Mouse (Mus musculus) left cerebral cortex, adult 9 months (tissue): ENCODE measurements around the gene Ccdc83.
"Not testable (repeated sequence)": the region's sequence is repeated elsewhere in the genome, so short reads cannot be mapped to it uniquely, and the experiment has no call there.

Source experiments
- DNase-seq, 2 experiments: peaks; one replicate each; pipeline ENCODE4 v3.0.0; 2022; ENCODE audit warnings: low spot score in 2 of 2

Gene Ccdc83

DNA sequence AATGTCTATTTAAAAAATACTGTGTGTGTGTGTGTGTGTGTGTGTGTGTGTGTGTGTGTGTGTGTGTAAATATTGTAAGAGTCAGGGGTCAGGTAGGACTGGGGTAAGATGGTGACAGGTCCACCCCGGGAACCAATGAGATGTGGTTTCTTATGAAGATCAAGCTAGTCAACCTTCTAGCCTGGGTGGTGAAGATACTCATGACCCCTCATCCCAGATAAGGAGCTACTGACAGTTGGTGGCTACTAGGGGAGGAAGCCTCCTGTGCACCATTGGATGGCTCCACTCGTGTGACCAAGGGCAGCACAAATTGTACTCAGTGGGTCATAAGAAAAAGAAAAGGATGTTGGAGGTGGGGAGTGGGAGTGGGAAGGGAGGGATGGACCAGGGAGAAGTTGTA, 5.7 kb downstream of the Ccdc83 start:
- no peak for DNase-seq

DNA sequence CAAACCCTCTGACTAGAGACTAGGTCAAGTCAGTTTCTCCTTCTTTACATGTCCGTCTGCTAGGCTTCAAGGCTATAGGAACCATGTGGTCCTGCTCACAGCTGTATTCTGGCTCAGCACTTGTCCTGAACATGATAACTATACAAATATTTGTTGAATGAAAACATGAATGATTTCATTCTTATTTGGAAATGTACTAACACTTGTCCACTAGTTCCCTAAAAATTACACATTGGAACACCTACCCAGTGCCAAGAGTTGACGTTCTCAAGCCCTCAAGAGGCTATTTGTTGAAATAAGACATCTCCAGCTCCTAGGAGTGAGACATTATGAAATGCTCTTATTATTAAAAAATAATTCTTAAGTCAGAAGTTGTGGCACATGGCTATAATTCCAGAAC, 6.9 kb downstream of the Ccdc83 start:
- DNase-seq: no peak

DNA sequence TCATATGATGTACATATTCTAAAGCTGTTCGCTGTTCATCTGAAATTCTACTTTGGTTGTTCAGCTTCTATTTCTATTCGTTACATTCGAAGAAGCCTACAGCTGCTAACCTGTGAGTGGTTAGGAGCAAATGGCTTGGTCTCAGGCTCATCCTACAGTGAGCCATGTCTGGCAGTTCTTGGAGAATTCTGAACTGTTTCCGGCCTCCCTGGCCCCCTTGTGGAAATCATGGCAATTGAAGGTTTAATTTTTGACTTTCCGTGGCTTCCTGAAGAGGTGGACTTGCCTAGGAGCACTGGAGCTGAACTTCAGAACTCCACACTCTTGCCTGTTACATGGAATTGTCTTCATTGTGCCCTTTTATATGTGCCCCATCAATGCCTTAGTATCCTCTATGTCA, 12.6 kb downstream of the Ccdc83 start:
- peak in 1 of 2 experiments; percentile 13 for DNase-seq

GRCm38 (mm10) chr7:90243643-90244042, 21.9 kb downstream of the Ccdc83 start:
- no peak for DNase-seq

GRCm38 (mm10) chr7:90243151-90243550, 22.4 kb downstream of the Ccdc83 start:
- no peak for DNase-seq

DNA sequence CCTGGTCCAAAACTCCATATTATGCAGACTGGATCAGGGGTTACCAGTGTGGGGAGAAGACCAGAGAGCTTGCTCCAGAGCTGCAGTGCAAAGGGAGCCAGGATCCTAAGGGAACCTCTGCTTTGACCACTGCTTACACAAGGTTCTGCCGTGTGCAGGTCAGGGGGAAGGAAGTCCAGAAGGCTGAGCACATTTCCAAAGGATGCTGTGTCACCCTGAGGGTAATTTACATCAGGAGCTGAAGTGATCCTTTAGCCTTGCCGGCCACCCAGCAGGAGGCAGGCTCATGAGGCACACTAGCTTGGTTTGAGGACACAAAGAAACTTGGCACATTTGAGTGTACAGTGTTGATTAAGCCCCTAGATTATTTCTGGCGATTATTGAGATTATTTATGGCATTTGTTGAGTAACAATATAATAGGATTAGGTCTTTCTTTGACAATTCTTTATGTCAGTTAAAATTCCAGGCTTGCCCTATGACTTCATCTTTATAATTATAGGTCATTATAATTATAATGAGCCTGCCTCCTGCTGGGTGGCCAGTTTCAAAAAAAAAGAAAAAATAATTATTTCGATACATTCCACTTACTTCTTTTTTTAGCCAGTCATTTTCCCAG, 29.2 kb downstream of the Ccdc83 start:
- DNase-seq: no peak

- no peak for DNase-seq
Measured at GRCm38 (mm10) chr7:90233921-90234320, 31.7 kb downstream of the Ccdc83 start.

- DNase-seq: peak; percentile 22 to 37
Measured at GRCm38 (mm10) chr7:90231431-90231830, 34.1 kb downstream of the Ccdc83 start.

DNA sequence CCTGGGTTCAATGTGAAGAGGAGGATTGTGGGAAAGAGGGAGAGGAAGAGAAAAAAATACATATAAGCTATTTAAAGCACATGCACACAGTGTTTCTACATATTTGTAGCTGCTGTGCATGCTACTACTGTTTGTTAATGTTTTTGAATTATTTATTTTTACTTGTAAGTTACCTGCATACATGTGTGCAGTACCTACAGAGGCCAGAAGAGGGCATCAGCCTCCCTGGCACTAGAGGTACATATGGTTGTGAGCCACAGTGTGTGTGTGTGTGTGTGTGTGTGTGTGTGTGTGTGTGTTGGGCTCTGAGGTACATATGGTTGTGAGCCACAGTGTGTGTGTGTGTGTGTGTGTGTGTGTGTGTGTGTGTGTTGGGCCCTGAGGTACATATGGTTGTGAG, 36.7 kb downstream of the Ccdc83 start:
- not testable (repeated sequence) for DNase-seq

DNA sequence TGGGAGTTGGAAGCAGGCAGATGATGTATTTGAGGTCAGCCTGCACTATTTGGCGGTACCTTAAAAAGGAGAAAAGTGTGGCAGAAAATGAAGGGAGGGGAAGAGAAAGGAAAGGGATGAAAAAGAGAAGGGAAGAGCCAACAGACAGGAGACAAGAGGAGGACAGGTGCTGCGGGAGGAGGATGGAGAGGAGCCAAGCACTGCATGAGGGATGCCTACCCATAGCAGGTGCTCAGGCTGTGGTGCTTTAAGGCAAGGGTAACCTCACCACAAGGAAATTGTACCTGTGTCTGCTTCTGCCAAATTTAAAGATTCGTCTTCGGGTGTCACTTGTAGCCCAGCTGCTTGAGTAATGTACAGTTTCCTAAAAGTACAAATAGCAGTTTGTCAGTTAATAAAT, 37.5 kb downstream of the Ccdc83 start:
- DNase-seq: no peak

DNA sequence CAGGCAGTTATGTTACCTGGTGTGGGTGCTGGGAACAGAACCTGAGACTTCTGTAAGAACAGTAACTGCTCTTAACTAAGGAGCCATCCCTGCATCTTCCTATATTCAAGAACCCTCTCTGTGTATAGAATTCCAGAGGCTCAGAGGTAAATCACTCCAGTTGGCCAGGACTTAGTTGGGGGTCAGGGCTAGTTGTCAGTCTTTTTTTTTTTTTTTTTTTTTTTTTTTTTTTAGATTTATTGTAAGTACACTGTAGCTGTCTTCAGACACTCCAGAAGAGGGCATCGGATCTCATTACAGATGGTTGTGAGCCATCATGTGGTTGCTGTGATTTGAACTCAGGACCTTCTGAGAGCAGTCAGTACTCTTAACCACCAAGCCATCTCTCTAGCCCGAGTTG, 44.1 kb downstream of the Ccdc83 start:
- no peak for DNase-seq

GRCm38 (mm10) chr7:90218122-90218521, 47.5 kb downstream of the Ccdc83 start:
- no peak for DNase-seq

GRCm38 (mm10) chr7:90216511-90216910, 49.1 kb downstream of the Ccdc83 start:
- DNase-seq: peak; percentile 39 to 45

DNA sequence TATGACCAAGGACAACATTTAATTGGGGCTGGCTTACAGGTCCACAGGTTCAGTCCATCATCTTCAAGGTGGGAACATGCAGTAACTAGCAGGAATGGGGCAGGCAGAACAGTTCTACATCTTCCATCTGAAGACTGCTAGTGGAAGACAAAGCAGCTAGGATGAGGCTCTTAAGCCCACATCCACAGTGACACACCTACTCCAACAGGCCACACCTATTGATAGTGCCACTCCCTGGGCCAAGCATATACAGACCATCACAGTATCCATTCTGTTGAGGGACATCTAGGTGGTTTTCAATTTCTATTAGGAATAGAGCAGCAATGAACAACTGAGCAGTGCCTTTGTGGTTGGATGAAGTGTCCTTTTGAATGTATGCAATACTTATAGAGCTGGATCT, 54.6 kb downstream of the Ccdc83 start:
- no peak for DNase-seq

- no peak for DNase-seq
Measured at GRCm38 (mm10) chr7:90210116-90210515, 55.5 kb downstream of the Ccdc83 start.

DNA sequence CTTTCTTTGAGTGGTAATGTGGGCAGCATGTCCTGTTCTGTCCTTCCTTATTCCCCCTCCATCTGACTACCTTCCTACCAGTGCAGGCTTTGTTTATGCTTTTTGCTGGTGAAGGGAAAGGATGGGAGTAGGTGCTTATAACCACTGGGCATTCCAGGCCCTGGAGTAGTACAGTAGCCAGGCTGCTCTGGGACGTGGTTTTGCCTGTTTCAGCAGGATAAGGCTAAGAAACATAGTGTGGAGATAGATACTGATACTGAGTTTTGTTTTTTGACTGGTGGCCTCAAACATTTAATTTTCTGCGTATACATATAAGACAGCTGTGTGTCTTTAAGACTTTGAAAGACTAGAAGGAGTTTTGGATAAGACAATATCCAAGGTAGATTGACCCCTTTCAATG, 61.7 kb downstream of the Ccdc83 start:
- no peak for DNase-seq

DNA sequence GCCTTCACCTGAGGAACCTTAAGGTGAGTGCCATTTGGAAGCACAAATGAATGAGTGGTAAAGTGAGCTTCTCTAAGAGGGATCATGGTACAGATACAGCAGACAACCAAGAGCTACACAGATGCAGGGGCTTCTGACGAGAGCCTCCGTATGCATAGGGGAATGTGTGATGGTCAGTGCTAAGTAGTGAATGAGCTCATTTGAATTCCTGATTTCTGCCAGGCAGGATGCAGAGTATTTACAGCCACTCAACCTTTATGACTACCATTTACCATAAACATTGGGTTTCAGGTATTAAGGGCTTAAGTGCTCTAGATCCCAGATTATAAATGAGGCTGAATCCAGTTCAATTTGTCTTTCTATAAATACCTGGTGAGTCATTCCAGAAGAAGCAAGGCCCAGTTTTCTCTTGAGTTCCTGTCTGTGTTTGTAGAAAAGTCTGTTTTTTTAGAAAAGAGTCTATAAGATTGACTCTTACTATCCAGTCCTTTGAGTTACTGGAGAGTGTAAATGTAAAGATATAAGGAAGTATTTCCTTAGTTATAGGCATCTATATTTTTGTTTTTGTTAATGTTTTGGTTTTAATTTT, 63.6 kb downstream of the Ccdc83 start:
- no peak for DNase-seq

DNA sequence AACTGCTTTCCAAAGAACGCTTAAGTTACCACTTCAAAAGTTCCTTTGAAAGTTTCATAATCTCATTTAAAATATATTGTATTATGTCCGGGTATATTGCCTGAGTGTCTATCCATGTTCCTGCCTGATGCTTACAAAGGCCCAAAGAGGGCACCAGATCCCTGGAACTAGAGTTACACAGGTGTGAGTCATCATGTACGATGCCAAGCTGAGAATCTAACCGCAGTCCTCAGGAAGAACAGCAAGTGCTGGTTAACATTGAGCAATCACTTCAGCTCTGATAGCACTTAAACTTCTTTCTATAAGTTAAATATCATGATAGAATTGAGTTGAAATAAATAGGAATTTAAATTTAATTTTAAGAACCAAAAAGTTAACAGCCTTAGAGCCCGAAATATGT, 65.3 kb downstream of the Ccdc83 start:
- no peak for DNase-seq

DNA sequence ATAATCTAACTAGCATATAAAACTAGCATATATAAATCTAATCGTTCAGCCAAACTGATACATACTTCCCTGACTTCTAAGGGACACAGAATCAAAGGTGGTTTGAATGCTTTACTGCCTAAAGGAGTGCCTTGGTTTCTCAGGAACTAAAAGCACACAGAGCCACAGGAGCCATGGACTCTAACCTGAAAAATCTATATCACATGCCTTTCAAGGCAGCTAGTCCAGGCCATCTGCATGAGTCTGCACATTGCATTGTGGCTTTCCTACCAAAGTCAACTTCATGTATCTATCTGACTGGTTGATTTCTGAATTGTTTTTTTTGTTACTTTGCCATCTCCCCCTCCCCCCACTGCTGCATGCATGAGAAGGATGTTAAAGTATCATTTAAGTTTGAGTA, 84.9 kb downstream of the Ccdc83 start:
- DNase-seq: no peak

- no peak for DNase-seq
Measured at GRCm38 (mm10) chr7:90175576-90175975, 90.0 kb downstream of the Ccdc83 start.
